ENCODE assay signal across 24 mouse cellular contexts in the genomic region with DNA sequence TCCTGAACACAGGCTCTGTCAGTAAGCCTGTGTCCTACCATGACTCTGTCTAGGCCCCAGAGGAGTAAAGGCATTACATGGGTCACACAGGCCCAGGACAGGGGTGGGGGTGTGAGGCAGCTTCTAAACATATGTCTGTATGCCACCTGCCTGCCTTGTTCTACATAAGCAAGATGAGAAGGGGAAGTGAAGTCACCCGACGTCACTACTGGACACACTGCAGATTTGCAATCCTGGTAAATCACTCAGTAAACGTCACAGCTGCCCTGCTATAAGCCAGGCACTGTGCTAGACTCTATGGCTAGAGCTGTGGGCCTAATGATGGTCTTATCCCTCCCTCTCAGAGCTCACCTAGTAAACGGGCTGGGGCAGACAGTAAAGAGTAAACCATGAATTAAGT. TPM values are rescaled to one million over a fixed set of nuclear protein-coding genes. Genes with fewer than 3 reads are reported as not detected.
DNase-seq lines count a peak whose midpoint lies in the region; ATAC-seq lines count a peak whose summit lies in the region.
"Had no signal": no experiment of that assay in that cellular context is flagged by ENCODE, and none has a peak within 500 bp of the region (broad histone marks: within the 10 kb centered on the region; RNA-seq: fewer than 3 reads in every experiment).

No protein-coding gene starts in this region.

- no peaks in the 10 kb centered on the region for H3K27me3 ChIP-seq in forebrain, embryonic 11.5 days (ENCODE audit: control insufficient read depth, insufficient read depth, low read length)
- H3K27me3 ChIP-seq in forebrain, embryonic 14.5 days (replicated peaks; ENCODE audit: control insufficient read depth, insufficient read depth, low read length): no peaks in the 10 kb centered on the region
- H3K27me3 ChIP-seq in midbrain, embryonic 15.5 days (replicated peaks): no peaks in the 10 kb centered on the region
- H3K27me3 ChIP-seq: embryonic facial prominence, embryonic 12.5 days; forebrain, embryonic 15.5 days; Patski had no signal

- no peak overlapping the region for H3K4me3 ChIP-seq in forebrain, embryonic 11.5 days (ENCODE audit: low read depth, low read length)
- H3K4me3 ChIP-seq in forebrain, embryonic 14.5 days (ENCODE audit: low read depth, low read length): no peak overlapping the region
- H3K4me3 ChIP-seq in midbrain, embryonic 15.5 days: no peak overlapping the region
- H3K4me3 ChIP-seq: embryonic facial prominence, embryonic 10.5 days; embryonic facial prominence, embryonic 12.5 days; forebrain, embryonic 12.5 days; forebrain, embryonic 15.5 days had no signal

- intact Hi-C loops in left cerebral cortex, postnatal 36 days (cut with DNase I): no loop called here

- DNase-seq in forebrain, embryonic 11.5 days (ENCODE audit: low spot score): peak; percentile 41
- no peak for DNase-seq in forebrain, embryonic 14.5 days (ENCODE audit: low spot score)
- no peak for DNase-seq in left cerebral cortex, postnatal 36 days (ENCODE audit: low spot score in 2 of 2)
- DNase-seq: adrenal gland, adult 8-10 months; adrenal gland, postnatal 14 days; adrenal gland, postnatal 36 days; B cell, adult 2 months; cerebellum, adult 11-12 months; cerebellum, adult 2 months; cerebellum, adult 9-10 months; cerebellum, postnatal 10 days; cerebellum, postnatal 25 days; forebrain, postnatal 0 days had no signal

- no peaks in the 10 kb centered on the region for H3K36me3 ChIP-seq in forebrain, embryonic 11.5 days (ENCODE audit: control insufficient read depth, insufficient read depth, low read length)
- H3K36me3 ChIP-seq in forebrain, embryonic 14.5 days (ENCODE audit: control insufficient read depth, insufficient read depth, low read length): no peaks in the 10 kb centered on the region
- no peaks in the 10 kb centered on the region for H3K36me3 ChIP-seq in midbrain, embryonic 15.5 days (replicated peaks)
- H3K36me3 ChIP-seq: embryonic facial prominence, embryonic 10.5 days; embryonic facial prominence, embryonic 12.5 days; forebrain, embryonic 12.5 days; forebrain, embryonic 15.5 days; G1E had no signal

- no peak overlapping the region for H3K4me2 ChIP-seq in forebrain, embryonic 11.5 days (ENCODE audit: low read depth, low read length, severe bottlenecking)
- H3K4me2 ChIP-seq in forebrain, embryonic 14.5 days (ENCODE audit: low read length): no peak overlapping the region
- H3K4me2 ChIP-seq in midbrain, embryonic 15.5 days: no peak overlapping the region
- H3K4me2 ChIP-seq: embryonic facial prominence, embryonic 12.5 days; forebrain, embryonic 12.5 days; forebrain, embryonic 15.5 days had no signal

- no peaks in the 10 kb centered on the region for H3K9me3 ChIP-seq in forebrain, embryonic 11.5 days (ENCODE audit: control insufficient read depth, low read length)
- no peaks in the 10 kb centered on the region for H3K9me3 ChIP-seq in forebrain, embryonic 14.5 days (replicated peaks; ENCODE audit: control insufficient read depth, low read length)
- no peaks in the 10 kb centered on the region for H3K9me3 ChIP-seq in midbrain, embryonic 15.5 days
- H3K9me3 ChIP-seq: embryonic facial prominence, embryonic 10.5 days; embryonic facial prominence, embryonic 12.5 days; forebrain, embryonic 12.5 days; forebrain, embryonic 15.5 days; G1E had no signal

- no peak for ATAC-seq in forebrain, embryonic 11.5 days (replicated peaks; ENCODE audit: low FRiP score)
- ATAC-seq in forebrain, embryonic 14.5 days: no peak
- peak; percentile 67 for ATAC-seq in granulocyte monocyte progenitor cell, adult 5-6 weeks (replicated peaks; ENCODE audit: poor library complexity, severe bottlenecking)
- ATAC-seq in megakaryocyte progenitor cell, adult 5-6 weeks (replicated peaks; ENCODE audit: poor library complexity): peak; percentile 48
- ATAC-seq in midbrain, embryonic 15.5 days (replicated peaks): no peak
- ATAC-seq: activated CD4-positive, CD25-positive, alpha-beta regulatory T cell, adult 4 months; CD4-positive, CD25-positive, alpha-beta regulatory T cell, adult 4 months; forebrain, embryonic 15.5 days; forebrain, postnatal 0 days; Patski had no signal

- no peak overlapping the region for H3K9ac ChIP-seq in forebrain, embryonic 11.5 days (ENCODE audit: low read length)
- H3K9ac ChIP-seq in forebrain, embryonic 14.5 days (ENCODE audit: low read length): no peak overlapping the region
- no peak overlapping the region for H3K9ac ChIP-seq in midbrain, embryonic 15.5 days
- H3K9ac ChIP-seq: embryonic facial prominence, embryonic 12.5 days; forebrain, embryonic 12.5 days; forebrain, embryonic 15.5 days; forebrain, postnatal 0 days had no signal

- no peaks in the 10 kb centered on the region for H3K4me1 ChIP-seq in forebrain, embryonic 11.5 days (replicated peaks; ENCODE audit: control insufficient read depth, insufficient read depth, low read length)
- no peaks in the 10 kb centered on the region for H3K4me1 ChIP-seq in forebrain, embryonic 14.5 days (ENCODE audit: control insufficient read depth, insufficient read depth, low read length)
- peaks cover 5% of the 10 kb centered on the region; the same call in 1 of the 2 replicates for H3K4me1 ChIP-seq in midbrain, embryonic 15.5 days
- H3K4me1 ChIP-seq: forebrain, embryonic 15.5 days had no signal

- 87% methylated on average over 4 of the region's 4 CpGs for WGBS in forebrain, embryonic 11.5 days
- 88% methylated on average over 4 of the region's 4 CpGs for WGBS in forebrain, embryonic 14.5 days
- 83% methylated on average over 4 of the region's 4 CpGs for WGBS in midbrain, embryonic 15.5 days

- no peak overlapping the region for H3K27ac ChIP-seq in forebrain, embryonic 11.5 days (ENCODE audit: low read depth, low read length)
- H3K27ac ChIP-seq in forebrain, embryonic 14.5 days (ENCODE audit: low read depth, low read length): no peak overlapping the region
- no peak overlapping the region for H3K27ac ChIP-seq in midbrain, embryonic 15.5 days
- H3K27ac ChIP-seq: embryonic facial prominence, embryonic 10.5 days; embryonic facial prominence, embryonic 12.5 days; forebrain, embryonic 12.5 days; forebrain, embryonic 15.5 days had no signal

RNA-seq across cellular contexts. Expression of gene Txnrd3, which starts 5.8 kb away (rescaled TPM):
- polyA plus RNA-seq in forebrain, embryonic 11.5 days (2014; fragmentation: Nextera tagmentation; extraction: Ambion mirVana): 8.6 and 9.9 TPM in 2 replicates
- polyA plus RNA-seq in forebrain, embryonic 14.5 days (2014; fragmentation: Nextera tagmentation; extraction: Ambion mirVana): 11.9 and 12.1 TPM in 2 replicates
- 5.2 and 6.0 TPM in 2 replicates for total RNA-seq in granulocyte monocyte progenitor cell, adult 5-6 weeks (2014; fragmentation: Nextera tagmentation)
- total RNA-seq in granulocyte monocyte progenitor cell, adult 5-6 weeks (2017): 7.6 and 9.1 TPM in 2 replicates
- 4.3 and 5.3 TPM in 2 replicates for total RNA-seq in megakaryocyte progenitor cell, adult 5-6 weeks (2015)
- 9.3 and 9.6 TPM in 2 replicates for total RNA-seq in megakaryocyte progenitor cell, adult 5-6 weeks (2017)
- 16.7 and 16.8 TPM in 2 replicates for polyA plus RNA-seq in midbrain, embryonic 15.5 days (2015; fragmentation: Nextera tagmentation; extraction: Ambion mirVana)
- 1 to 10 TPM; 3.3 to 4.6 TPM for total RNA-seq in left cerebral cortex, postnatal 36 days (2021)

RNA-seq across cellular contexts. Expression of gene Chchd6, which starts 42.5 kb away (rescaled TPM):
- polyA plus RNA-seq in forebrain, embryonic 11.5 days (2014; fragmentation: Nextera tagmentation; extraction: Ambion mirVana): 93.7 and 98.9 TPM in 2 replicates
- polyA plus RNA-seq in forebrain, embryonic 14.5 days (2014; fragmentation: Nextera tagmentation; extraction: Ambion mirVana): 183 and 184 TPM in 2 replicates
- total RNA-seq in granulocyte monocyte progenitor cell, adult 5-6 weeks (2014; fragmentation: Nextera tagmentation): 9.8 and 13.5 TPM in 2 replicates
- 10.6 and 15.3 TPM in 2 replicates for total RNA-seq in granulocyte monocyte progenitor cell, adult 5-6 weeks (2017)
- 19.3 and 19.7 TPM in 2 replicates for total RNA-seq in megakaryocyte progenitor cell, adult 5-6 weeks (2015)
- 8.8 and 10.3 TPM in 2 replicates for total RNA-seq in megakaryocyte progenitor cell, adult 5-6 weeks (2017)
- polyA plus RNA-seq in midbrain, embryonic 15.5 days (2015; fragmentation: Nextera tagmentation; extraction: Ambion mirVana): 173 and 185 TPM in 2 replicates
- total RNA-seq in left cerebral cortex, postnatal 36 days (2021): 10 to 100 TPM; 74.4 to 91.7 TPM

Comparison
In these comparisons a context has a peak if more than half of its experiments do, and no peak if none do; other contexts are left out.
1. ATAC-seq: peak in granulocyte monocyte progenitor cell, adult 5-6 weeks (single experiment) and megakaryocyte progenitor cell, adult 5-6 weeks (single experiment); none in forebrain, embryonic 11.5 days (single experiment), forebrain, embryonic 14.5 days (single experiment) and midbrain, embryonic 15.5 days (single experiment).